Mouse (Mus musculus): ENCODE measurements around the gene Rrp36.

The Rrp36 gene

GRCm38 (mm10) chr17:46619683-46620357, 54.3 kb downstream of the Rrp36 start:
- no peak for DNase-seq (ENCODE audit: extremely low read depth, insufficient read length, low spot score)

GRCm38 (mm10) chr17:46618769-46619682, 55.1 kb downstream of the Rrp36 start:
- no peak for DNase-seq (ENCODE audit: extremely low read depth, insufficient read length, low spot score)

- DNase-seq (ENCODE audit: extremely low read depth, insufficient read length, low spot score): no peak
Measured at GRCm38 (mm10) chr17:46618394-46618768, 55.8 kb downstream of the Rrp36 start.

- DNase-seq (ENCODE audit: extremely low read depth, insufficient read length, low spot score): no peak
Measured at GRCm38 (mm10) chr17:46617799-46618198, 56.4 kb downstream of the Rrp36 start.
